Mouse (Mus musculus) liver, adult 2 months (tissue): ENCODE data around the gene Dlgap1.

Source experiments
- CTCF ChIP-seq: fragments of 200-500 bp; IDR thresholded peaks from 2 replicates; pipeline ENCODE4 v1.5.1; 2011; ENCODE audit warnings: low read depth, low read length, control low read depth
- POLR2A ChIP-seq: fragments of 200-500 bp; IDR thresholded peaks from 2 replicates; pipeline ENCODE4 v1.6.1; 2011; ENCODE audit warnings: low read length, control low read depth; ENCODE audit not compliant: insufficient read depth; ENCODE audit errors: extremely low read depth

DNA sequence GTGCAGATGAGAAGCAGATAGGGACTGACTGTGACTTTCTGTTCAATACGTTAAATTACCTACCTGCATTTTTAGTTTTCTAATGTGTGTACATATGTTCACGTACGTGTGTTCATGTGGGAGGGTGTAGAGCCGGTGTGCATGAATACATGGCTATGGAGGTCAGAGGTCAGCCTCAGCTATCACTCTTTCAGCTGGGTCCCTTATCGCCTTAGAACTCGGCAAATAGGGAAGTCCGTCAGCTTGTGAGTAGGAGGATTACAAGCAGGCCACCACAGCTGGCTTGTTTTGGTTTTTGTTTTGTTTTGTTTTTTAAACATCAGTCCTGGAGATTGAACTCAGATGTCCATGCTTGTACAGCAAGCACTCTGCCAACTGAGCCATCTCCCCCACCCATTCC, 645.0 kb downstream of the Dlgap1 start:
- no peak for TF ChIP-seq CTCF
- no peak for TF ChIP-seq POLR2A
